Mouse (Mus musculus) stomach, postnatal 0 days (tissue): ENCODE measurements at regions not wholly inside any gene's neighbourhood (a gene's known extent, or its start where the extent isn't known, plus 50 kb on each side); places are given as distances from the start of the nearest gene placed in this dataset.

Experiments used
- CTCF ChIP-seq: IDR thresholded peaks from 2 replicates; pipeline ENCODE4 v1.5.1; 2016; ENCODE audit warnings: antibody characterized with exemption, low read depth, mild to moderate bottlenecking, moderate library complexity
- EP300 ChIP-seq: optimal IDR thresholded peaks from 2 replicates; pipeline ENCODE3; 2016; ENCODE audit warnings: antibody characterized with exemption

DNA sequence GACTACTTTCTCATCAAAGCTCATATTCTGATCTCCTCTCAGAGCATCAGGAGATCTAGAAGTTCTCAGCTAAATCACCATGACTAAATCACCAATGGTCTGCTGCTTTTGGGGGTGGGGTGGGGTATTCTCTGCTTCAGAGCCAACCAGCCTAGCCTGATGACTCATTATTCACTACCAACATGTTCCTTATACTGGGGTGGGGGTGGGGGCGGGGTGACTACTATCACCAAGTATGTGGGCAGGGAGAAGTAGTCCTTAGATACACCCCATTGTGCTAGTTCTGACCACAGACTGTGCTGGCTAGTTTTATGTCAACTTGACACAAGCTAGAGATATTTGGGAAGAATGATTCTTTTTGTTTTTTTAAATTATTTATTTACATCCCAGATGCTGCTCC lies 143.0 kb downstream of the Cbln1 start:
- no peak for TF ChIP-seq CTCF
- no peak for TF ChIP-seq EP300
